Mouse (Mus musculus) left cerebral cortex, adult 9 months (tissue): Measurements from ENCODE around the gene Gnl2.

Experiments
- DNase-seq, 2 experiments: peaks; one replicate each; pipeline ENCODE4 v3.0.0; 2022; ENCODE audit warnings: low spot score in 2 of 2

The Gnl2 gene

DNA sequence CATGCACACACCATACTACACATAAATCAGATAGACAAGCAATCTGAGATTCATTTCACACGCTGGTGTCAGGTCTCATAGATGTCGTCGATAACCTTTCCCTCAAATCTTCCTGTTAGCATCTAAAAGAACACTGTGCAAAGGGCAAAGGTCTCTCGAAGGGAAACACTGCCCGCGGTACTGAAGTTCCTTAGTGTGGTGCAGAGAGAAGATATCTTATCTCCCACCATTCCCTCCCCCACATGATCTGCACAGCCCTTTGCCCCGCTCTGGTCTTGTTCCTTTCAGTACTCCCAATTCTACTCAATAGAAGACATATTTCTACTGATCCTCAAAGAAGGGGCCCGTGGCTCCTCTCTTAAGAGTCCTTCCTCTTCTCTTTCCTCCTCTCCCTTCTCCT is 13.4 kb upstream of the Gnl2 start:
- no peak for DNase-seq

DNA sequence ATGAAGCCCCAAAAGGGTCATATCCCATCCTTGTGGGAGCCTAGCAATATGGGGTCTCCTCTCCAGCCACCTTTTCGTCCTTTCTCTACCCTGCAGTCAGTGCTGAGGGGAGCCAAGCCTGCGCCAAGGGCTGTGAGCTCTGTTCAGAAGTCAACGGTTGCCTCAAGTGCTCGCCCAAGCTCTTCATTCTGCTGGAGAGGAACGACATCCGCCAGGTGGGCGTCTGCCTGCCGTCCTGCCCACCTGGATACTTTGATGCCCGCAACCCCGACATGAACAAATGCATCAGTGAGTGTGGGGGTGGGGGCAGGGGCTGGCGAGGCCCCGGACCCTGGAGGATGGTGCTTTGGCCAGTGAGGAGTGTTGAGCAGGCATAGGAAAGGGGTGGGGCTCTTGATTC is 11.5 kb upstream of the Gnl2 start:
- DNase-seq = no peak

DNA sequence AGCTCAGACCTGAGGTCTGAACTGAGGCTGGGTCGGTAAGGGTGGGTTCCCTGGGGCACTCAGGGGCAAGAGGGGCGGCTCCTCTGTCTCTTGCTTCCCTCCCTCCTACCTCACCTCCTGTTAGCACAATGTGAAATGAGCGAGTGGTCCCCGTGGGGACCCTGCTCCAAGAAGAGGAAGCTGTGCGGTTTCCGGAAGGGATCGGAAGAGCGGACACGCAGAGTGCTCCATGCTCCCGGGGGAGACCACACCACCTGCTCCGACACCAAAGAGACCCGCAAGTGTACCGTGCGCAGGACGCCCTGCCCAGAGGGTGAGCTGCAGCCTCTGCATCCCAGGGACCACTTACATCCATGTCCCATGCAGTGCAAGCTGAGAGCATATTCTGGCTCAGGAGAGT is 8.9 kb upstream of the Gnl2 start:
- DNase-seq = no peak

DNA sequence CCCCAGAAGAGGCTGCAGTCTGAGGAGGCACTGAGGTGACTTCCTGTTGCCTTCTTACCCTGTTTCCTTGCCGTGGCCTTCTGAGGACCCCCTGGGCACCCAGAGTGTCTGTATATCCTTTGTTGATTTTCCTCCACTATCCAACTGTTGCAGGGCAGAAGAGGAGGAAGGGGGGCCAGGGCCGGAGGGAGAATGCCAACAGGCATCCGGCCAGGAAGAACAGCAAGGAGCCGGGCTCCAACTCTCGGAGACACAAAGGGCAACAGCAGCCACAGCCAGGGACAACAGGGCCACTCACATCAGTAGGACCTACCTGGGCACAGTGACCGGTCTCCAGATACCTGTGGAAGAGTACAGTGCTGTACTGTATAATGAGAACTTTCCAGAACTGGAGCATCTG is 8.2 kb upstream of the Gnl2 start:
- DNase-seq = no peak

DNA sequence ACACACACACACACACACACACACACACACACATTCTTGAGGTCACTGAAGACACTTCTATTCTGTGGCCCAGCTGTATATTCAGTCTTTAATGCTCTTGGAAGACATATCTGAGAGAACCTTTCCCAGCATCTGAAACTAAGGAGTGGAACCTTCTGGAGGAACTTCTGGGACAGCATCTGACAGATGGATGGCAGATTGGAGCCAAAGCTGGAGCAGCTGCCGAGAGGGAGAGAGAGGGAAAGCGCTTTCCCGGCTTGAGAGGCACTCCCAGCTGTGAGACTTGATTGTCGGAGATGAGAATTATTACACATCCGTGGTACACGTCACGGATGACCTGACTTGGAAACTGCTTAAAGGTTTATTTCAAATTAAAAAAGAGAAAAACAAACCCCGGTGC is 7.7 kb upstream of the Gnl2 start:
- DNase-seq = no peak

- no peak for DNase-seq
Observed at GRCm38 (mm10) chr4:125017431-125017830, 1.0 kb downstream of the Gnl2 start.

- peak in 1 of 2 experiments; percentile 24 for DNase-seq
Observed at GRCm38 (mm10) chr4:125020780-125021538, 4.6 kb downstream of the Gnl2 start.

DNA sequence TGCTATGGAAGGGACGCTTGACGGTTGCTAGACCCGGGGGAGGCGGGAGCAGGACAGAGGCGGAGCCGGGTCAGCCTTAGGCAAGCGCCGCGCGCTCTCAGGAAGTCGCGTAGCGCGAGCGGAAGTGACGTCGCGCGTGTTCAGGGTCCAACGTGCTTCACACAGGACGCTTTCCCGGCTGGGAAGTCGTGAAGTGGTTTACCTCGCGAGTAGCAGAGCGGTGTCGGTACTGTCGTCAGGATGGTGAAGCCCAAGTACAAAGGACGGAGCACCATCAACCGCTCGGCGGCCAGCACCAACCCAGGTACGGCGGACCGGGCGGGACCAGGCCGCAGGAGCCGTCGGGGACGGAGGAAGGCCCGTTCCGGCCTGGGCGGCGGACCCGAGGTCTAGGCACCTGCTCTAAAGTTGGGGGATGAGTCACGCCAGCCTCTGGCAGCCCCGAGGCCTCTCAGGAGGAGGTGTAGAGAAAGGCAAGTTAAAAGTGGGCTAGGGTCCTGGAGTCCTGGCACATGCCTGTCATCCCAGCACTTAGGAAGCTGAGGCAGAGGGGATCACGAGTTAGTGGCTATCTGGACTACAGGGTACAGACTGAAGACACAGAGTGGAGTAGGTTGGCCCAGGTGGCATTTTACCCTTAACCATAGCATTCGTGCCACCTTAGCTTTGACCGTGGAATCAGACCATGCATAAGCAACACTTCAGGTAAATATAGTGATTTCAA is 13.7 kb downstream of the Gnl2 start:
- DNase-seq = peak; percentile 75 to 91

DNA sequence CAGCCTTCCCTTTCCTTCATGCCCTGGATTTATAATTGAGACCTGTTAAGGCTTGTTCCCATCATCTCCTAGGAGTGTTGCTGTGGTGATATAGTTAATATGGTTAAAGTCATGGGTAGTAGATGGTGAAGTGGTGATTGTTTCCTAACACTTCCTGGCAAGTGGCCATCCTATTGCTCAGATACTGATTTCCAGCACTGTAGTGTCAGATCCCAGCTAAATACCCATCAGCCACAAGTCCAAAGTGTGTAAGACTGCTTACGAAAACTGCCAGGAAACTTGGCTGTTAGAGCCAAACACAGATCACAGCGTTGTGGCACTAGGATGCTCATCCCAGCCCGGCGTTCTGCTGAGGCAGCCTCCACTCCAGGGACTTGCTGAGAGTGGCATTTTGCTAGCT is 18.0 kb downstream of the Gnl2 start:
- DNase-seq = no peak

DNA sequence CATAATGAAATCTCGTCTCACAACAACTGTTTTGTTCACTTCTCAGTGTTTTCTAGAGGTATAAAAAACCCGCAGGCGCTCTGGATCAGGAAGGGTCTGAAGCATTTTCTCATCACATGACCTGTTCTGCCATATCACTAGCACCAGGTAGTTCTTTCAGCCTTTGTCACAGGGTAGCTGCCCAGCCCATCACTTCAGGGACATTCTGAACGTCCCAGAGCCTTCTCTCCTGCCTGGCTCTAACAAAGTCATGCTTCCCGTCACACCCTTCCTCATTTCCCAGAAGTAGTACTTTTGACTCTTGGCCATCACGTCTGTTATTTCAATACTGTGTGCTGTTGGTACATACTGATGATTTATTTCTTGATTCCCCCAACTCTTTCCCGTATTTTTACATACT is 28.1 kb downstream of the Gnl2 start:
- no peak for DNase-seq

GRCm38 (mm10) chr4:125055385-125055784 is 39.0 kb downstream of the Gnl2 start:
- DNase-seq = no peak

DNA sequence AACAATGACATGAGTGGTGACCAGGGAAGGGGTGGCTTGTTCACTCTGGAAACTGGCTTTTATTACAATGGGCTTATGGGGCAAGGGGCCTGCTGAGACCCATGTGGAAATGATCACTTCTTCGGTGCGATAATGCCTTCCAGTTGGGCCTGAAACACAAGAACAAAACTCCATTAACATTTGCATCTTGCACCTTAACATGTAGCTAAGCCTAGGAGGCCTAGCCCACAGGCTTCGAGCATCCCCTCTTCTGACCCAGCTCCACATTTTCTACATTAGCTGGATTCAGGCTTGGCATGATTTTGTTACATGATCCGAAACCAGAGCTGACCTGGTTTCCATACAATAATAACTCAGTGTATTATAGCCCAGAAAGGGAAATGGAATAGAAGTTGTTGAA is 40.1 kb downstream of the Gnl2 start:
- DNase-seq = no peak

GRCm38 (mm10) chr4:125057273-125057672 is 40.9 kb downstream of the Gnl2 start:
- DNase-seq = no peak

GRCm38 (mm10) chr4:125058033-125058432 is 41.6 kb downstream of the Gnl2 start:
- no peak for DNase-seq

DNA sequence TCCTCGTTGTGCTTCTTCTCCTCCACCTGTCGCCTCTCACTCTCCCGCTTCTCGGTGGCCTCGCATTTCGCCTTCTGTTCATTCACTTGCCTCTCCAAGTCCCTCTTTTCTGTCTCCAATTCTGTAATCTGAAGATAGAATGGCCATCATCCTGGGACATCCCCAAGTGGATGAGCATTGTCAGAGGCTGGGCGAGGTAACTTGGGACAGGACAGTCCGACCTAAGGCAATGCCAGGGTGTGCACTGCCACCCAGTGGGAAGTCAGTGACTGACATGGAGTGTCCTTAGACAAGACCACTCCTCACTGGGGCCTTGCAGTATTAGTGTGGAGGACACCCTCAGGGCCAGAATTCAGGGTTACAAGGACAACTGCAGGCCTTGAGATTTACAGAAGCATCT is 42.6 kb downstream of the Gnl2 start:
- peak in 1 of 2 experiments; percentile 59 for DNase-seq

- no peak for DNase-seq
Observed at GRCm38 (mm10) chr4:125063829-125064228, 47.4 kb downstream of the Gnl2 start.

- peak in 1 of 2 experiments; percentile 26 for DNase-seq
Observed at GRCm38 (mm10) chr4:125065517-125066307, 49.3 kb downstream of the Gnl2 start, which contains the start of gene Dnali1. Gene Dnali1, minus strand, starts transcription at chr4:125065703.

GRCm38 (mm10) chr4:125066490-125067370 is 50.3 kb downstream of the Gnl2 start, which contains the start of gene Snip1:
Gene Snip1, plus strand, starts transcription at chr4:125066672.
- peak; percentile 76 to 92 for DNase-seq

GRCm38 (mm10) chr4:125077700-125078099 is 61.3 kb downstream of the Gnl2 start:
- no peak for DNase-seq

DNA sequence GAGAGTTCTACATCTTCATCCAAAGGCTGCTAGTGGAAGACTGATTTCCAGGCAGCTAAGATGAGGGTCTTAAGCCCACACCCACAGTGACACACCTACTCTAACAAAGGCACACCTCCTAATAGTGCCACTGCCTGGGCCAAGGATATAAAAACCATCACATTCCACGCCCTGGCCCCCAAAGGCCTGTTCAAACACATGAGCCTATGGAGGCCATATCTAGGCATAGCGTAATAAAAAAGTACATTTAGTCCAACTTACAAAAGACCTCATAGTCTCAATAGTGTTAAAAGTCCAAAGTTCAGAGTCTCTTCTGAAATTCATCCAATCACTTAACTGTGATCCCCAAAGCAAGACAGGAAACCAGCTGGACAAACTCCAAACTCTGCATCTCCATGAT is 62.3 kb downstream of the Gnl2 start:
- DNase-seq = no peak
